Mouse (Mus musculus) heart, embryonic 14.5 days (tissue): Measurements from ENCODE around the gene Maml2. TPM values are rescaled to one million over a fixed set of nuclear protein-coding genes. Genes with fewer than 3 reads are reported as not detected.
A peak's percentile ranks its signal among the peaks of the same experiment; 100 is the strongest.

Experiments used
- ATAC-seq: fragments of 200-750 bp; cut with Nextera tagmentation; 2 replicates; pipeline ENCODE4 v1.8.0; 2017; ENCODE audit warnings: low read depth, moderate TSS enrichment; ENCODE audit not compliant: insufficient number of reproducible peaks, insufficient read depth, low FRiP score
- H3K27ac ChIP-seq, 2 experiments: fragments of 200-500 bp in 1 of 2; fragments of 300-500 bp in 1 of 2; sonication (generic) in 1 of 2; replicated peaks in 1 of 2; 2 replicates each; pipeline ENCODE4 v1.5.1; 2012 to 2014; ENCODE audit warnings: low read depth in 2 of 2, low read length in 2 of 2, control low read depth in 1 of 2, mild to moderate bottlenecking in 1 of 2, mixed read lengths in 1 of 2; ENCODE audit not compliant: control insufficient read depth in 1 of 2, insufficient read depth in 1 of 2
- H3K27me3 ChIP-seq: fragments of 300-500 bp; sonication (generic); 2 replicates; pipeline ENCODE4 v1.6.1; 2014; ENCODE audit warnings: mild to moderate bottlenecking, low read length, control low read depth; ENCODE audit not compliant: control insufficient read depth, insufficient read depth
- H3K36me3 ChIP-seq: fragments of 300-500 bp; sonication (generic); 2 replicates; pipeline ENCODE4 v1.6.1; 2014; ENCODE audit warnings: mild to moderate bottlenecking, control low read depth, low read length, mixed read lengths; ENCODE audit not compliant: control insufficient read depth, insufficient read depth
- H3K4me1 ChIP-seq, 2 experiments: fragments of 200-500 bp in 1 of 2; fragments of 300-500 bp in 1 of 2; sonication (generic) in 1 of 2; 2 replicates each; pipeline ENCODE4 v1.6.1; 2012 to 2014; ENCODE audit warnings: low read length in 2 of 2, control low read depth in 1 of 2, mixed read lengths in 1 of 2; ENCODE audit not compliant: control insufficient read depth in 2 of 2, insufficient read depth in 2 of 2
- H3K4me2 ChIP-seq: fragments of 300-500 bp; sonication (generic); 2 replicates; pipeline ENCODE4 v1.6.1; 2014; ENCODE audit warnings: mild to moderate bottlenecking, low read length
- H3K4me3 ChIP-seq, 2 experiments: fragments of 200-500 bp in 1 of 2; fragments of 300-500 bp in 1 of 2; sonication (generic) in 1 of 2; 2 replicates each; pipeline ENCODE4 v1.5.1; 2012 to 2014; ENCODE audit warnings: low read length in 2 of 2, mild to moderate bottlenecking in 2 of 2, control low read depth in 1 of 2, low read depth in 1 of 2, moderate library complexity in 1 of 2; ENCODE audit not compliant: control insufficient read depth in 1 of 2, insufficient read depth in 1 of 2
- H3K9ac ChIP-seq: fragments of 300-500 bp; sonication (generic); 2 replicates; pipeline ENCODE4 v1.6.1; 2014; ENCODE audit warnings: mild to moderate bottlenecking, low read length
- H3K9me3 ChIP-seq: fragments of 300-500 bp; sonication (generic); 2 replicates; pipeline ENCODE4 v1.6.1; 2016; ENCODE audit warnings: low read length, control low read depth; ENCODE audit not compliant: control insufficient read depth
- WGBS: fragments of 180-500 bp; shearing (Covaris S2); extraction: QIAGEN DNeasy Blood & Tissue Kit; methylation state at CpG from one replicate; pipeline ENCODE4 v1.1.7; 2014; 5-methylcytosine and 5-hydroxymethylcytosine counted together
- polyA plus RNA-seq: library from polyadenylated mRNA; unstranded; fragments of >200 nt; fragmentation: Nextera tagmentation; extraction: Ambion mirVana; gene quantifications from 2 replicates; pipeline ENCODE4 v1.2.1, GENCODE M21; 2014

Gene Maml2
- polyA plus RNA-seq, 1 experiment from 2014 or later = 10.5 TPM

DNA sequence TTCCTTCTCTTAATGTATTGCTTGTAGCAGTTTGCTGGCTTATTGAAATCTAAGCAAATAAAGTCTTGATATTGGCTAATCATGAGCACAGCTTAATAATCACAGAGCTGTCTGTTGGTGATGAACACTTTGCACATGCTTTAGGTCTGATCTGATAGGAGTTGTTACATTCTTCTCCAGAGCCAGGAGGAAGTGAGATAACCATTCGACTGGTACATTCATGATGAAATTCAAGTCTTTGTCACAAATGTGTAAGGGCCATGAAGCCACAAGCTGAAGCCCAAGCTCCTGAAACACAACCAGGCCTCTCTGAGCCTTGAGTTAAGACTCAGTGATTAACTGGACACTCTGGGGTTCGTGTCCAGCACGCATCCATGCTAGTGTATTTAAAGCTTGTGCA is 225.3 kb downstream of the Maml2 start:
- no peak overlapping the region for H3K4me2 ChIP-seq
- 72% methylated on average over 3 of the region's 3 CpGs for WGBS
- peaks cover 8% of the 10 kb centered on the region in 2 experiments; a peak in 3 of 4 replicates for H3K4me1 ChIP-seq
- H3K27me3 ChIP-seq = no peaks in the 10 kb centered on the region
- H3K27ac ChIP-seq = peak overlapping the region in 1 of 2 experiments; percentile 42; a peak in 1 of 4 replicates
- no peak overlapping the region for H3K4me3 ChIP-seq
- H3K9me3 ChIP-seq = no peaks in the 10 kb centered on the region
- H3K9ac ChIP-seq = no peak overlapping the region
- no peaks in the 10 kb centered on the region for H3K36me3 ChIP-seq
- ATAC-seq = no peak

DNA sequence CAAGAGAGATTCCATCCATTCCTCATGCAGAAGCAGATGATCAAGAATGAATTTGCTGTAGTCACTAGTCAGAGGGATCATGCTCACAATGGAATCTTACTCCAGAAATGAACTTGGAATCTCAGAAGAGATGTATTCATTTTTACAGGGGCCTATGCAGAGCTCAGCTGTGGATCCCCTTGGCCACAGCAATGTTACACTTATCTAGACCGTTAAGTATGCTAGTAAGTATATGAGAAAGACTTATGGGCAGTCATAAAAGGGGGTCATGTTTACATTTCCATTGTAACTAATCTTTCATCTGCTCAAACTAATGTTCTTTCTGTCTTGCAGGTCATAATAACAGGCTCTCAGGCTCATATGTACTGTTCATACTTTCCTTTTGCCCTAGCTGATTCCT is 227.3 kb downstream of the Maml2 start:
- H3K4me2 ChIP-seq = no peak overlapping the region
- no peak overlapping the region for H3K9ac ChIP-seq
- H3K4me1 ChIP-seq = peaks cover 5 to 6% of the 10 kb centered on the region in 2 experiments; a peak in 3 of 4 replicates
- no peak for ATAC-seq
- H3K4me3 ChIP-seq = no peak overlapping the region
- H3K27ac ChIP-seq = no peak overlapping the region; a peak in 1 of 4 replicates
- H3K27me3 ChIP-seq = no peaks in the 10 kb centered on the region
- no peaks in the 10 kb centered on the region for H3K36me3 ChIP-seq
- no peaks in the 10 kb centered on the region for H3K9me3 ChIP-seq
- 74% methylated on average over 1 of the region's 1 CpGs for WGBS

DNA sequence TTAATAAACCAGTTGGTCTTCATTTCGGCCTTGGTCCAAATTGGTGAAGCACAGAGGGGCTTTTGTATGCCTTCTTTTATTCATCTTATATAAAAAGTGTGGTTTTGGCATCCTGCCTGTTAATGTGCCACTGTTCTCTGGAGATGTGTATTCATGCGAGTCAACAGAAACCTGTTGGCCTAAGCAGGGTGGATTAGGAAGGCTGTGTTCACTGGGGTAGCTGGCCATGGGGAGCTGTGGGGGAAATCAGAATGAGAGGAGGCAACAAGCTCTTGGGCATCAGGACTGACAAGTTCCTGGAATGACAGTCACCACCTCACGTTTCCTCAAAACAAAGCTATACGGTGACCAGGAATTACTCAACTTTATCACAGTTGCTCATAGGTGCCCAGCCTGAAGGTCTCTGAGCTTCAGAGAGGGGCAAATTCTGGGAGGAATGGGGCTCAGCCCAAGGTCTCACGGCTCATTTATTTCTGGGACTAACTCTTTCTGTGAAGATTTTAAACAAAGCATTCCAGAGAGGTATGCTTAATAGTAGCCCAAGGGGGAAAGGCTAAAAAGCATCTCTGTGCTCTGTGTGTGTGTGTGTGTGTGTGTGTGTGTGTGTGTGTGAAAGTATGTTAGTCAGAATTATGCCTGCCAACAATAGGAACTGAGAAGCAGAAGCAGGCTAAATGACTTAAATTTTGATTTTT is 228.0 kb downstream of the Maml2 start:
- 79% methylated on average over 5 of the region's 5 CpGs for WGBS
- peaks cover 8 to 9% of the 10 kb centered on the region in 2 experiments for H3K4me1 ChIP-seq
- ATAC-seq = no peak

DNA sequence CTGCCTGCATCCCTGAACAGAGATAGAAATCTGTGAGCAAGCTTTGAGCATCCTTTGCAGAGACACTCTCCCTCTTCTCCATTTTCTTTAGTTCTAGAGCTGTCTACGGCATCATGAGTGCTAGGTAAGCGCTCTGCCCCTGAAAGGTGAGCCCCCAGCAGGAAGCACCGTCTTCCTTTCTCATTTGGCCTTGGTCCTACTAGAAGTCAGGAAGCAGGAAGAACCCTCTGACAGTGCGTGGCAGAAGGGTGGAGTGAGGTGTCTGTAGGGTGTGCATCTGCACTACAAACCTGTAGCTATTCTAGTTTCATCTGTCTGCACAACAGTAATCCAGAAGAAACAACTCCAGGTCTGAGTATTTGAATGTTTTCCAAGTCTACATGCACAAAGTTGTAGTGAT is 232.8 kb downstream of the Maml2 start:
- peaks cover 3% of the 10 kb centered on the region; the same call in 1 of the 2 replicates for H3K9me3 ChIP-seq
- no peak overlapping the region for H3K27ac ChIP-seq
- no peak overlapping the region for H3K4me3 ChIP-seq
- no peak overlapping the region for H3K4me2 ChIP-seq
- no peaks in the 10 kb centered on the region for H3K27me3 ChIP-seq
- no peak for ATAC-seq
- WGBS = 67% methylated on average over 4 of the region's 4 CpGs
- no peaks in the 10 kb centered on the region for H3K36me3 ChIP-seq
- H3K9ac ChIP-seq = no peak overlapping the region
- H3K4me1 ChIP-seq = peaks cover 6 to 15% of the 10 kb centered on the region in 2 experiments

More for the DNA sequence above, 228.0 kb downstream of the Maml2 start:
- no peak overlapping the region for H3K4me2 ChIP-seq
- no peak overlapping the region for H3K4me3 ChIP-seq
- H3K27me3 ChIP-seq = no peaks in the 10 kb centered on the region
- H3K36me3 ChIP-seq = no peaks in the 10 kb centered on the region
- no peaks in the 10 kb centered on the region for H3K9me3 ChIP-seq
- H3K27ac ChIP-seq = no peak overlapping the region
- no peak overlapping the region for H3K9ac ChIP-seq

DNA sequence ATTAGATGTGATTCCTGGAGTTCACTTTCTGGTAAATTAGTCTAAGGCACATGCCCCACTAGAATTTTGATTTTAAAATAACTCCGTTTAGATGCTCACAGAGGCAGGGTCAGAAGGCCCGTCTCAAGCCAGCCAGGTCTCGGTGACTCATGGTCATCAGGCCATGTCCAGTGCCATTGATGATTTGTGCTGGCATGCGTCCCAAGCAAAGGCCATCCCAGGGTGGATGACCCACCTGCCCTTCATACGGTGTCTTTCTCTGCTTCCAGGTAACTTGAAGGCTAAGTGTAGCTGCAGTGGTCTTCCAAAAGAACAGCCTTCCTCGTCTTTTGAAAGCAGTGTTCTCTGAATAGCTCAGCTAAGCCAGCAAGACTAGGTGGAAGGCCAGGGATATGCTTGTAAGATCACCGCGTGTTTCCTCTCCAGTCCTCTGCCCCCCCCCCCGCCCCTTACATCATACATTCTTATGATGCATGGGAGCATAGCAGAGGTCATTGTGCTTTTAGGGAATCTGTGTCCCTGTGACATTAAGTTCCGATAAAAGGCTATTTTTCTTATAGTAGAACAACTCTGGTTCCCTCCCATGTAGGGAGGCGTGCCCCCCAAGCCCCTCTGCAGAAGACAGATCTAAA is 235.4 kb downstream of the Maml2 start:
- H3K27me3 ChIP-seq = no peaks in the 10 kb centered on the region
- peaks cover 7 to 23% of the 10 kb centered on the region in 2 experiments for H3K4me1 ChIP-seq
- no peaks in the 10 kb centered on the region for H3K36me3 ChIP-seq
- H3K4me3 ChIP-seq = no peak overlapping the region
- 69% methylated on average over 11 of the region's 11 CpGs for WGBS
- no peak overlapping the region for H3K9ac ChIP-seq
- no peak for ATAC-seq
- H3K27ac ChIP-seq = peak overlapping the region; percentile 17 to 41; a peak in 2 of 4 replicates
- peaks cover 3% of the 10 kb centered on the region; the same call in 1 of the 2 replicates for H3K9me3 ChIP-seq
- no peak overlapping the region for H3K4me2 ChIP-seq

DNA sequence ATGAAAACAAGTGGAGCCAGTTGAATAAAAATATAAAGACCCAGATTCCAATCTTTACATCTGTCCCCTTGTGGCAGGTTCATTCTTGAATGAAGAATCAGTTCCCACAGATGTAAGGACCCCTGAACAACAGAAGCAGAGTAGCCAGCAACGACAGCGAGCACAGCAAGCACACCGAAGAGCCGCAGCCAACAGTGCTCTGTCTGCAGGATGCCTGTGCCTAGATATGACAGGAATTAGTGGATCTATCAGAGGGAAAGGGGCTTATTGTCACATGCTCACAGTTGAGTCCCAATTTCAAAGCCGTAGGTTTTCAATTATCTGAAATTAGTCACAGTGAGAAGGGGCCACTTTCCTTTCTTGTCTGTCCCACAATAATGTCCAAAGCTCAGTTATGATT is 238.0 kb downstream of the Maml2 start:
- Histone ChIP-seq H3K9ac (no peak overlapping the region), H3K27ac (peak overlapping the region; percentile 7 to 74; a peak in 3 of 4 replicates), H3K4me1 (peaks cover 4 to 20% of the 10 kb centered on the region in 2 experiments), H3K9me3 (peaks cover 3% of the 10 kb centered on the region; the same call in 1 of the 2 replicates), H3K4me2 (no peak overlapping the region), H3K4me3 (no peak overlapping the region), H3K36me3 (no peaks in the 10 kb centered on the region), H3K27me3 (no peaks in the 10 kb centered on the region)
- WGBS = 41% methylated on average over 5 of the region's 5 CpGs
- no peak for ATAC-seq

DNA sequence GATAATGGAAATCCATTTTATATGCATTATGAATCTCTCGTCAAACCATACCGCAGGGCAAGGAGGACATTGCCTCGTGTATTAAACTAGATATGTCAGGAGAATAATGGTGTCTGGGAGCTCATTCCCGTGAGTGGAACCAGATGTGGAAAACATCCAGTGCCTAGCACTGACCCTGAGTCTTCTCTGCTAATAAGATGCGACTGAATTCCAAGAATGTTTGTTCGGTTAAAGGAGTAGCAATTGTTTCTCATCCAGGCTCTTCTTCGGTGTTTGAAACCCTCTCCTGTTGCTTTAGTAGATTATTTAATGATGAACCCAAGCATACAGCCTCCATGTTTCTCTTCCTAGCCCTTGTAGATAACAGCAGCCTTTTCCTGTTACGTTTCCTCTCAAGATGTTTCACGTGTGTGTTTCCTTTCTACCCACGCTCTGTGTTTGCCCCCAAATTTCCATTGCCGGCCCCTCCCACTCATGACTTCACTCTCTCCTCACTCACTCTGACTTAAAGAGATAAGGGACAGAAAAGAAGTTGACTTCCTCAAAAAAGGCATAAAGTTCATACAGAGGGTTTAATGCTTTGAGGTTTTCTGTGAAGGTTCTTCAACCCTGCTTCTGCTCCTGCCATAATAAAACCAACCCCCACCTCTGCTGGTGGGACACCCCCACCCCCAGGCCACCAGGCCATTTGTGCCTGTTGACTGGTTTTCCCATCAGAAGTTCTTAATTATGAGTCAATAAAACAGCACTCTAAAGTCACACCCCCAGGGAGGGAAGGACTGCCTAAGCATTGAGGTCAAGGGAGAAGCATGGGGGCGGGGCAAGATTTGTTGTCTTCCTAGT is 238.9 kb downstream of the Maml2 start:
- H3K4me3 ChIP-seq = no peak overlapping the region
- 47% methylated on average over 12 of the region's 12 CpGs for whole genome bisulfite sequencing
- H3K4me1 ChIP-seq = peaks cover 2 to 15% of the 10 kb centered on the region in 2 experiments
- peak; percentile 54 for ATAC-seq
- peak overlapping the region; percentile 64 to 74; a peak in 3 of 4 replicates for H3K27ac ChIP-seq
- no peaks in the 10 kb centered on the region for H3K36me3 ChIP-seq
- peak overlapping the region; percentile 12; the same call in 1 of the 2 replicates for H3K4me2 ChIP-seq
- H3K27me3 ChIP-seq = no peaks in the 10 kb centered on the region
- H3K9me3 ChIP-seq = peaks cover 3% of the 10 kb centered on the region; the same call in 1 of the 2 replicates
- no peak overlapping the region for H3K9ac ChIP-seq
